Mouse (Mus musculus): ENCODE data around the gene Dapk3.
"Not testable (repeated sequence)": the region's sequence is repeated elsewhere in the genome, so short reads cannot be mapped to it uniquely, and the experiment has no call there.

Gene Dapk3

GRCm38 (mm10) chr10:81200605-81201287 is 17.9 kb downstream of the Dapk3 start:
- DNase-seq (ENCODE audit: low spot score), result no peak

- DNase-seq (ENCODE audit: low spot score), result peak; percentile 31
Measured at GRCm38 (mm10) chr10:81201807-81202758, 19.3 kb downstream of the Dapk3 start, which contains the start of gene Nmrk2. Gene Nmrk2 (minus strand): TSS chr10:81202051.

- no peak for DNase-seq (ENCODE audit: low spot score)
Measured at GRCm38 (mm10) chr10:81202978-81203720, 20.3 kb downstream of the Dapk3 start.

- no peak for DNase-seq (ENCODE audit: low spot score)
Measured at GRCm38 (mm10) chr10:81204137-81204536, 21.3 kb downstream of the Dapk3 start.

- no peak for DNase-seq (ENCODE audit: low spot score)
Measured at GRCm38 (mm10) chr10:81210154-81210553, 27.3 kb downstream of the Dapk3 start.

GRCm38 (mm10) chr10:81216260-81216659 is 33.5 kb downstream of the Dapk3 start:
- no peak for DNase-seq (ENCODE audit: low spot score)

- DNase-seq (ENCODE audit: low spot score), result no peak
Measured at GRCm38 (mm10) chr10:81216810-81217209, 34.0 kb downstream of the Dapk3 start.

GRCm38 (mm10) chr10:81217267-81217666 is 34.5 kb downstream of the Dapk3 start:
- DNase-seq (ENCODE audit: low spot score), result not testable (repeated sequence)

GRCm38 (mm10) chr10:81217964-81218363 is 35.2 kb downstream of the Dapk3 start:
- peak; percentile 58 for DNase-seq (ENCODE audit: low spot score)

- no peak for DNase-seq (ENCODE audit: low spot score)
Measured at GRCm38 (mm10) chr10:81221402-81222015, 38.7 kb downstream of the Dapk3 start.

GRCm38 (mm10) chr10:81223731-81224130 is 40.9 kb downstream of the Dapk3 start:
- DNase-seq (ENCODE audit: low spot score), result not testable (repeated sequence)

- DNase-seq (ENCODE audit: low spot score), result peak; percentile 50
Measured at GRCm38 (mm10) chr10:81229735-81230437, 47.1 kb downstream of the Dapk3 start.

- peak; percentile 90 for DNase-seq (ENCODE audit: low spot score)
Measured at GRCm38 (mm10) chr10:81230438-81231332, 47.9 kb downstream of the Dapk3 start, which contains the start of gene Atcay. Gene Atcay (minus strand): TSS chr10:81230833.

- DNase-seq (ENCODE audit: low spot score), result no peak
Measured at GRCm38 (mm10) chr10:81231436-81231835, 48.6 kb downstream of the Dapk3 start.

- DNase-seq (ENCODE audit: low spot score), result peak; percentile 96
Measured at GRCm38 (mm10) chr10:81232580-81233225, 49.9 kb downstream of the Dapk3 start, which contains the start of gene Zfr2. Gene Zfr2 (plus strand): TSS chr10:81233155.

GRCm38 (mm10) chr10:81233226-81233585 is 50.4 kb downstream of the Dapk3 start:
- no peak for DNase-seq (ENCODE audit: low spot score)

GRCm38 (mm10) chr10:81234206-81234605 is 51.4 kb downstream of the Dapk3 start:
- DNase-seq (ENCODE audit: low spot score), result peak; percentile 61

GRCm38 (mm10) chr10:81236471-81237268 is 53.9 kb downstream of the Dapk3 start:
- DNase-seq (ENCODE audit: low spot score), result no peak

GRCm38 (mm10) chr10:81238618-81239017 is 55.8 kb downstream of the Dapk3 start:
- DNase-seq (ENCODE audit: low spot score), result no peak

Data from MN1 (cell line).